Mouse (Mus musculus) cerebellum, postnatal 25 days (tissue): ENCODE results near the gene Vmn2r46.
"Not testable (repeated sequence)": the region's sequence is repeated elsewhere in the genome, so short reads cannot be mapped to it uniquely, and the experiment has no call there.

Source experiments
- DNase-seq, 2 experiments: peaks; one replicate each; pipeline ENCODE4 v3.0.0; 2021; ENCODE audit warnings: mixed read lengths in 2 of 2

The Vmn2r46 gene

GRCm38 (mm10) chr7:9770471-9770870 is at the start of gene Vmn2r46:
Vmn2r46 (minus strand) TSS chr7:9770571.
- DNase-seq, result not testable (repeated sequence)
